Mouse (Mus musculus) lung, adult 2 months (tissue): ENCODE data around the gene Pah.

Source experiments
- CTCF ChIP-seq: fragments of 200-500 bp; IDR thresholded peaks from 2 replicates; pipeline ENCODE4 v1.5.1; 2011; ENCODE audit warnings: mild to moderate bottlenecking, low read length, control low read depth; ENCODE audit not compliant: insufficient read depth
- POLR2A ChIP-seq: fragments of 200-500 bp; IDR thresholded peaks from 2 replicates; pipeline ENCODE4 v1.6.1; 2011; ENCODE audit warnings: low read depth, mild to moderate bottlenecking, control low read depth, low read length, borderline replicate concordance; ENCODE audit errors: extremely low read depth

DNA sequence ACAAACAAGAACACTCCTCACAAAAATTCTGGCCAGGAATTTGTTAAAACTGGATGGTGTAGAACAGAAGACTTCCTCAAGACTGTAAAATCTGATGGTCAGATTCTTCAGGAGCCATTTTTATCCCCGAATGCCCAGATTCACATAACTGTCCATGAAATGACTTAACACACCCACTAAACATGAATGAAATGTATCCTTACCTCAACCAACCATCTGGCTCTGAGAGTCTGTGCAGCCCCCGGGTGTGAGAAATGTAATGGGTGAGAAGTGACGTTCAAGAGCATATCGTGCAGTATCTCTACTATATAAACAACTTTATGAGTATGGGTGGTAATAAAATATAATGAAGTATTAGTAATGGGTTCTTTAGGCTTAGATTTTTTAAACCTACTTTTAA lies 13.0 kb upstream of the Pah start:
- TF ChIP-seq POLR2A (no peak), CTCF (no peak)
